Mouse (Mus musculus): Measurements from ENCODE around the gene Nop58.
A peak's percentile ranks its signal among the peaks of the same experiment; 100 is the strongest.
"Not testable (repeated sequence)": the region's sequence is repeated elsewhere in the genome, so short reads cannot be mapped to it uniquely, and the experiment has no call there.

The Nop58 gene

DNA sequence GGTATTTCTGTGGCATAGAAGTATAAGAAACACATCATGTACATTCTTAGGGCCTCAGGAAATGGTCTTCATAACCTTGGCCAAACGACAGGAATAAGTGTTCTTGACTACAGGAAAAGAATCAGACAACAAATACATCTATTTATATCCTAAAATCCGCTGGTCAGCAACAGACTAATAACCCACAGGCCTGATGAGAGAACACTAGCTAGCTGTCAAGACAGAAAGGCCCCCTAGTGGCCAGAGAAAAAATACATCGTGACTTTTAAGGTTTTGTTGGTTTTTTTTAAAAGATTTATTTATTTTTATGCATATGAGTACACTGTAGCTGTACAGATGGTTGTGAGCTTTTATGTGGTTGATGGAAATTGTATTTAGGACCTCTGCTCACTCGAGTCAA lies 35.1 kb downstream of the Nop58 start:
- DNase-seq (ENCODE audit: low read depth, low spot score): peak; percentile 3

DNA sequence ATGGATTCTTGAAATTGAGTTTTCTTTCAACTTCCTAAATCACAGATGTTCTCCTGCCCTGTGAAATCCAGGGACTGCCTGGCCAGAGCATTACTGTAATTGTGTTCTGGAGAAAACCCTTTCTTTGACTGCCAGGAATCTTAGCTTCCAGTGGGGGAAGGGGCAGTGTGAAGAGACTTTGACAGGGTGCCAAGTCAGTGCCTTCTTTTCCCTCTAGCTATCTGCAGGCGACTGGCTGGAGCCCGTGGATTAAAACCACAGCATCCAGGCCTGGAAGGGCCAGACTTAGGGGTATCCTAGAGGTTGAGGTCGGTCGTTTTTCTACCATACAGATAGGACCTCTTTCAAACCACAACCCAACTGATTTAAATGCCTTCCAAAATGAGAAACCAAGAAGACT lies 40.9 kb downstream of the Nop58 start:
- no peak for DNase-seq (ENCODE audit: low read depth, low spot score)

DNA sequence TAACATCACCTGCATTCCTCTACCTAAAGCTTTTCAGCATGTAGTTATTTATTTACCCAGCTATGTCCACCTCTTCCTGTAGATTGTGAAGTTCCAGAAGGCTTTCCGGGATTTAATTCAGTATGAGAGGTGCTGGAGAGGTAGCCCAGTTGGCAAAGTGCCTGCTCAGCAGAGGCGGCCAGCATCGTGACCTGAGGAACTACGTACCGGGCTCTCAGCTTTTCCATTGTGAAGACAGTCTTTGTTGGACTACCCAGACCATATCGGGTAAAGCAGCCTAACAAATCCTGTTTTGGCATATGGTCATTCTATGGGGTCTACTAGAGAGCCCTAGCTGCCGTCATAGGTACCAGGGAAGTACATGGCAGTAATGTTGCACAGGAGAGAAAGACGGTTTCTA lies 45.3 kb downstream of the Nop58 start:
- DNase-seq (ENCODE audit: low read depth, low spot score): no peak

DNA sequence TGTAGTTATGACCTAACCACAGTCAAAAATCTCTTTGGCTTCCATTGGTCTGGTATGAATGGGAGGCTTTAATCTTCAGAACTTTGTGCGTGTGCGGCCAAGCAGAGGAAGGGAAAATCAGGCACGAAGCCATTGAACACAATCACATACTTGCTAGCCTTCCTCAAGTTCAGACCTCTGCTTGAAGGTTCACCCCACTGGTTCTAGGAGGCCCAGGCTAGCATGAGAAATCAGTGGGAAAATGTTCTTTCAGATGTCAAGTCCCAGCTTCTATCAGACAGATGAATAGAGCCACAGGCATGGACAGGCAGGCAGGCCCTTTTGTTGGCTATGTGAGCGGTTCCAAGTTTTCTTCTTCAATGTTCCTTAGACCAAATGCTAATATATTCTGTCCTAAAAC lies 46.0 kb downstream of the Nop58 start:
- DNase-seq (ENCODE audit: low read depth, low spot score): no peak

DNA sequence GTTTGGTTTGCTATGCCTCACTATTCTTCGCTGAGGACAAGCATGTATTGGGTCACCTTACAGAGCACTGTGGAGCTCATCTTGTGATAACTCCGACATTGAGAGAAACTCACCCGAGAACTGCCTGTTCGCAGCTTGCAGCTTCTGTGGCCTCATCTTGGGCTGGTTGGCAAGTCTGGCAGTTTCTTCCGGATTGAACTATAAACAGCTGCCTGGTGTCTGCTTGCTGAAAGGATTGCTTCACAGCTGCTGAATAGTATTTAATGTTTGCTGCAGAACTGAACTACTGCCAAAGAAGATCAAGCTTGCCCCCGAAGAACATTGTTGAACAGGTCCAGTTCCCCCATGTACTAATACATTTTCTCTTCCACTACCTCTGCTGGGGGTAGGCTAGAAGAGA lies 49.3 kb downstream of the Nop58 start:
- no peak for DNase-seq (ENCODE audit: low read depth, low spot score)

DNA sequence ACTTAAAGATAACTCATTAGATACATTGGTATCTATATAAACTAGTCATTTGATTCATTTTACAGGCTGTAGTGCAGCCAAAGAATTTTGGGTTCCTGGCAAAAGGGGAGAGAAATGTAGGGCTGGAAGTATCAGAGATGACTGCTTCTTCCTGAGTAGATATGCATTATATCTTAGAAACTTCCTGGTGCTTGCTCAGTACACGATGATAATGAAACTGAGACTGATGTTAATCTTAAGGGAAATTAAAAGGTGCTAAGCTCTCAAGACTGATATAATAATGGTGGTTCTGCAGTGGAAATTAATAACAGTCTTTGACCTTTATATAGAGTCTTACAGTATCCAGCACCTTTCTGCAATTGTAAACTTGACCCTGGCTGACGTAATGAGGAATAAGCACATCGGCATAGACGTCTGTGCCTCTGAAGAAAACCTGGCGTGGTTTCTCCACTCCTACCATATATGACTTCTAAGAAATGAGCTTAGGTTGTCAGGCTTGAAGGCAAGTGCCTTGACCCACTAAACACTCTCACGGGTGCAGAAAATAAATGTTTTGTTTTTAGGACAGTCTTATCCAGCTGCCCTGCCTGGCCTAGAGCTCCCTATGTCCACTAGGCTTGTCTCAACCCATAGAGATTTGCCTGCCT lies 54.1 kb downstream of the Nop58 start:
- no peak for DNase-seq (ENCODE audit: low read depth, low spot score)

DNA sequence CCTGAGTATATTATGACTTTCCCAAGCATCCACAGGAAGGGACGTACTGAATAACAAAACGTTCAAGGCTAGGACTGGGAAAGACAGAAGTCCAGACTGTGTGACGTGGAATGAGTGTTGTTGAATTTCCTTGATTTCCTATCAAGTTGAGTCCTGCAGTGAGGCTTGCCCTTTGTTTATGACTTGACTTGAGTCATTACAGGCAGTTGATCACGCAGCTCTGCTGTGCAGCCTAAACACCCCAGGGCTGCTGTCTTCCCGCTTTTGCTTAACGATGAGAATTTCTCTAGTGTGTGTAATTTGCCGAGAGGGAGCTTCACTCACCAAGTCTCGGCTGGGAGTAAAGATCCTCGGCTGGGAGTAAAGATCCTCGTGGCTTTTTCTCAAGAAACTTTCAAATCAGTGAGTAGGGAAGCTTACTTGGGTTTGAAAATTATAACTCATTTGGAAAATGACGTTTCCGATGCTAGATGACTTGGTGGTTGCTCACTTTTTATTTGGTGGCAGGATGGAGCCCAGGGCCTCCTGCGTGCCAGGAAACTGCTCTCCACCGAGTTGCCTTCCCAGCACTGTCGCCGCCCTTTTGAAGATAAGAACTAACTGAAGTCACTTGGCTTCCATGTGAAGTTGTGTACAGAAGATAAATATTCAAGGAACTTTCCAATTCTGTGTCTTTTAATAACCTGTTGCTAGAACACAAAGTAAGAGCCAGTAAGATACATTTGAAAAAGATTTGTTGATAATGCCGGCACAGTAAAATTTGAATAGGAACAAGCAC lies 55.0 kb downstream of the Nop58 start:
- DNase-seq (ENCODE audit: low read depth, low spot score): no peak

DNA sequence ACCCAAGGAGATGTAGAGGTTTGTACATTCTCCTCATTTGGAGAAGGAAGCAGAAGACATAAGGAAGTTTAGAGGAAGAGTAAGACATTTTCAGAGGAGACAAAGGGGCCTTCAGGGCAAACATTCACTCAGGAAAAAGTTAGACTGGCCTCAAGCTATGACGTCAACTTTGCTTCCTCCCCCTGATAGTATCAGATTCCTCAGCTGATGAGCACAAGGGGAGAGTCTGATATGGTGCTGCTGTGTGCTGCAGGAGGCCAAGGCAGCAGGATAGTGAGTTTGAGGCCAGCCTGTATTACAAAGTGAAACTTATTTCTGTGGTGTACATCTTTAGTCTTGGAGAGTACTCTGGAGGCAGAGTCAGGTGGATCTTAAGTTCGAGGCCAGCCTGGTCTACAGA lies 64.3 kb downstream of the Nop58 start:
- no peak for DNase-seq (ENCODE audit: low read depth, low spot score)

DNA sequence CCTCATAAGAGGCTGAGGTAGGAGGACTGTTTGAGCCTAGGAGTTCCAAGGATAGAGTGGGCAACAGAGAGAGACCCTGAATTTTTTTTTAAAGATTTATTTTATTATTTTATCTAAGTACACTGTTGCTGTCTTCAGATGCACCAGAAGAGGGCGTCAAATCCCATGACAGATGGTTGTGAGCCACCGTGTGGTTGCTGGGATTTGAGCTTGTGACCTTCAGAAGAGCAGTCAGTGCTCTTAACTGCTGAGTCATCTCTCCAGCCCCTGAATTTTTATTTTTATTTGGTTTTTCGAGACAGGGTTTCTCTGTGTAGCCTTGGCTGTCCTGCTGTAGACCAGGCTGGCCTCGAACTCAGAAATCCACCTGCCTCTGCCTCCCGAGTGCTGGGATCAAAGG lies 65.0 kb downstream of the Nop58 start:
- not testable (repeated sequence) for DNase-seq (ENCODE audit: low read depth, low spot score)

DNA sequence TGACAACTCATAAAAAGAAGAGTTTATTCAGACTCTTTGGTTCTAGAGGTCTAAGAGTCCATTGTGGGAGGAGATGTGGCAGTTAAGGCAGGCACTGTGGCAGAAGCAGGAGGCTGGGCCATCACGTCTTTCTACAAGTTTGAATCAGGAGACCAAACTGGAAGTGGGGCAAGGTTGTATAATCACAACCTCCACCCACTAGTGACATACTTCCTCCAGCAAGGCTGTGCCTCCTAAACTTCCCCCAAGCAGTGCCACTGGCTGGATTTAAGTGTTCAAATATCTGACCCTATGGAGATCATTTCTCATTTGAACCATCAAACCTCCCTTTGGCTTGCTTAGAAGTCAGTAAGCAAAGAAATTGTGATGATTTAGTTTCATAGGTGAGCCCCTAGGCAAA lies 70.5 kb downstream of the Nop58 start:
- DNase-seq (ENCODE audit: low read depth, low spot score): no peak

DNA sequence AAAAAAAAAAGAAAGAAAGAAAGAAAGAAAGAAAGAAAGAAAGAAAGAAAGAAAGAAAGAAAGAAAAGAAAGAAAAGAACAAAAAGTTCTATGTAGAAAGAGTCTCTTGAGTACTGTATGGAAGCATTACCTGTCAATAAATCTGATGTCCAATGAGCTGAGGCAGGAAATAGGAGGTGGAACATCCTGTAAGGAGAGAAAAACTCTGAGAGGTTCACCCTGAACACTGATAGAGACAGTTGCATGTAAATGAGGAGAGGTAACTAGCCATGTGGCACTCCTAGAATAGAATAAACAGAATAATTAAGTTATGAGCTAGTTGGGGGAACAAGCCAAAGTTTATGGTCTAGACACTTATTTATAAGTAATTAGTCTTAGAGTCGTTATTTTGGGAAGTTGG lies 73.6 kb downstream of the Nop58 start:
- DNase-seq (ENCODE audit: low read depth, low spot score): no peak

DNA sequence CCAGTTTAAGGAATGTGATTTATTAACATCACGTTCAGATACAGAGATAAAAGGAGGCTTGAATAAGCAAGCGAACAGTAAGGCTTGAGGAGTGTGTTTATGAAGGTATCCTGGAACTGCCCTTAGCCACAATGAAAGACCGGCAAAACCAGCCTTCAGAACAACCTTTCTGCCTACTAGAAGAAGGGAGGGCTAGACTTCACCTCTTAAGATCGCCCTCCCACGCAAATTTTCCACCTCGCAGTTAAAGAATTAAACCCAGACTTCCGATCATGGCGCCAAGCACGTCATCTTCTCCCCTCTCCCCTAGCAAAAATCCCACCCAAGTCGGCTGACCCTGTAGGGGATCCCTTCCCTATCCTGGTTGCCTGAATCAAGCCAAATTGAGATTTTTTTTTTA lies 77.4 kb downstream of the Nop58 start:
- DNase-seq (ENCODE audit: low read depth, low spot score): no peak

DNA sequence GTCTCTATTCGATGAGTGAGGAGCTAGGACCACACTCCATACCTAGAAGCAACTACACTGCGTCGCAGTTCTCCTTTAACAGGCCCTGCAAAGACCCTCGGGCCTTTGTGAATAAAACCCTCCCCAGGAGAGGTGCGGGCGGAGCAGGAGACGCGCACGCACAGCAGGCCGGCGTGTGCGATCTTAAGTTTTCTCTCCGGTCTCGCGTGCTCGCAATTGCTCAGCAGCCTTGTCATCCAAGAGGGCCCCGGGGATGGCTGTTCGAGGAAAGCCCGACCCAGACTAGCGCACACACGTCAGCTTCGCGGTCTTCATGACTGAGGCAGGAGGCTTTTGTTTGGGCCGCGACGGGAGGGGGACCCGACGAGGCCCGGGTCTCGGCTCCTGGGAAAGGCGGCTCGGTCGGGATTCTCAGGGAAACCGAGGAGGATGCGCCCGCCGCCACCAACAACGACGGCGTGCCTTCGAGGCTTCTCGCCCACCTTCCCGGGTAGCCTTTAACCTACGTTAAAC lies 77.9 kb downstream of the Nop58 start:
- DNase-seq (ENCODE audit: low read depth, low spot score): peak; percentile 45

DNA sequence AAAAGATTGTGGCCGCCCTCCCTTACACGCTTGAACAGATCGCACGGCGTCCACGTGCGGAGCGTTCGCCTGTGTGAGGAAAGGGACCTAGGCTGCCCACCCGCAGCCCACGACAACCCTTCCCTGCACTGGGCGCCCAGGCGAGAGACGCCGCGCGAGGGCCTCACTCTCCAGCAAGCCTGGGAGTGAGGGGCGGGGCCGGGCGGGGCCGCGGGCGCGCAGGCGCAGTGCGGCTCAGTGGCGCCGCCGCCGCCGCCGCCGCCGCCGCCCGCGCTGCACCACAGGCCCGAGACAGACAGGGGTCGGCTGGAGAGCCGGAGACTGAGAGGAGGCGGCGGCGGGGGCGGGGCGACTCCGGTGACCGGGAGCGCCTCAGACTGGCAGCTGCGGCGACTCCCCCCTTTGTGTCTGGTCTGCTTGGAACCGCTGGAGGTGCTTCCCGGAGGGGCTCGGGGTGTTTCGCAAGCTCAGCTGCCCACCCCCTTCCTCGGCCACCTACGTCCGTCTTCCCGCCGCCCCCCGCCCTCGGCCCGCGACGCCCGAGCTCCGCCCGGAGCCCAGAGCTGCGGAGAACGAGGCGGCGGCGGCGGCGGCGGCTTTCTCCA lies 78.5 kb downstream of the Nop58 start, which contains the start of gene Bmpr2:
TSS of gene Bmpr2 (plus strand) at position 237 of the 605 bp plus-strand sequence.
- DNase-seq (ENCODE audit: low read depth, low spot score): peak; percentile 80

DNA sequence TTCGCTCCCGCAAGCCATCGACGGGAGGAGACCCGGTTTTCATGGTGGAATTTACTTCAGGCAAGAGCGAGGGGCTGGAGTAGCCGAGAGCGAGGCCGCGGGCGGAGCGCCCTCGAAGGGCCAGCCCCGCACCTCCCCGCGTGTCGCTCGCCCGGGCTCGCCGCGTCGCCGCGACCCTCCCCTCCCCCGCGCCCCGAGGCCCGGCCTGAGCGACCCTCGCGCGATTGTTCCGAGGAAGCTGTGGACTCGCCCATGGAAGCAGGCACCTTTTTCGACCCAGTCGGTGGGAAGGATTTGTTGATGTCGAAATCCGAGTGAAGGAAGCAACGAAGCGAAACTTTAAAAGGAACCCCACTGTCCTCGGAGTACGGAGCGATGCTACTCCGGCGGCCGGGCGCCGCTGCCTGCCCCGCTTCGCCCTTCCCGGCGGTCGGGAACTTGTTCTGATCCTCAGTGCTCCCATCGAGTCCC lies 79.0 kb downstream of the Nop58 start:
- no peak for DNase-seq (ENCODE audit: low read depth, low spot score)

DNA sequence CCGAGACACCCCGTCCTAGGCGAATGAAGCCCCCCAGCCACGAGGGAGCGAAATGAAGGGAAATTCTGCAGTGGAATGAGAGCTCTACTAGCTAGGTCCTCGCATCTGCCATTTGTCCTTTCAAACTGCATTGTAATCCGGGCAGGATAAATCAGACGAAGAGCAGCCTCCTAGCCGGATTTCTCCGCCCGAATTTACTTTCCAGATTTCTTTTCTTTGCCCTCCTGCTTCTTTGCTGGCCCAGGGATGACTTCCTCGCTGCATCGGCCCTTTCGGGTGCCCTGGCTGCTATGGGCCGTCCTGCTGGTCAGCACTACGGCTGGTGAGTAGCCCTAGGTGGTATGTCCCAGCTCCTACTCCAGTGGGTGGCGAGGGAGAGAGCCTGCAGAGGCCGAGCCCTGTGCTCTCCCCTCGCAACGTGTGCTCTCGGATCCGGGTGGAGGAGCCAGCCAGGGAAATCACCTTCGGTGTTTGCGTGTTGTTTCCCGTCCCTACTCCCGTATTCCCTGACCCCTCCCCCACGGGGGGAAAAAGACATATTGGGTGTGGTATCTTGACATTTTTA lies 79.7 kb downstream of the Nop58 start:
- DNase-seq (ENCODE audit: low read depth, low spot score): peak; percentile 16

DNA sequence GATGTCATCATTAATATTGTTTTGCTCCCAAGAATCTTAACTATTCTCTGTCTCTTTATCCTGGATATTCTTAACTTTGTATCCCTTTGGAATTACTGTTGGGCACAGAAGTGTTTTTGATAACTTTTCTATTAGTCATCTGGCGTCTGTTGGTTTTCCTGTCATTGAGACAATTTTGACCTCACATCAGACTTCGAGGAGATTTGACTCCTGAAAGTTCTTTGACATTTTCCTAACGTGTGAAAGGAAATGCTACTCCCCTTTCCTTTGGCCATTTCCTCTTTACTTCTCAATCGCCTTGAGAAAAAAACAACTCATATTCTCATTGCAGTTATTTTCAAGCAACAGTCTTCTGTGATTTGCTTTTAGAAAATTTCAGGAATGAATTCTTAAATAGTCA lies 80.5 kb downstream of the Nop58 start:
- DNase-seq (ENCODE audit: low read depth, low spot score): no peak

DNA sequence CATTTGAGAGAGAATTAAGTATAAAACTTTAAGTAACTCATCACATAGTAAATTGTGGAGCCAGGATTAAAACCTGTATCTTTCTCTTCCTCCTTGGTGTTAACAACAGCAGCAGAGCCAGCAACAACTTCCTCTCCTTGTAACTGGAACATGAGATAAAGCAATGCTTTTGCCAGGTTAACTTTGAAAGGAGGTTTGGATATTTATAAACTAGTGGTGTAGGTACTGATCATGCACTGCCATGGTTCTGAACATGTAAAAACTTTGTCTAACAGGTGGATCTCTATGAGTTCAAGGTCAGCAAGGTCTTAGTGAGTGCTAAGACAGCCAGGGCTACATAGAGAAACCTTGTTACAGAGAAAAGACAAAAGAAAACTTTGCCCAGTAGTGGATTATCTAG lies 81.9 kb downstream of the Nop58 start:
- no peak for DNase-seq (ENCODE audit: low read depth, low spot score)
